Mouse (Mus musculus): ENCODE results near the gene Uba2. TPM values are rescaled to one million over a fixed set of nuclear protein-coding genes. Genes with fewer than 3 reads are reported as not detected.
A peak's percentile ranks its signal among the peaks of the same experiment; 100 is the strongest.
"Not testable (repeated sequence)": the region's sequence is repeated elsewhere in the genome, so short reads cannot be mapped to it uniquely, and the experiment has no call there.

Uba2 gene
- polyA plus RNA-seq, 1 experiment from 2014 or later: 256 TPM

DNA sequence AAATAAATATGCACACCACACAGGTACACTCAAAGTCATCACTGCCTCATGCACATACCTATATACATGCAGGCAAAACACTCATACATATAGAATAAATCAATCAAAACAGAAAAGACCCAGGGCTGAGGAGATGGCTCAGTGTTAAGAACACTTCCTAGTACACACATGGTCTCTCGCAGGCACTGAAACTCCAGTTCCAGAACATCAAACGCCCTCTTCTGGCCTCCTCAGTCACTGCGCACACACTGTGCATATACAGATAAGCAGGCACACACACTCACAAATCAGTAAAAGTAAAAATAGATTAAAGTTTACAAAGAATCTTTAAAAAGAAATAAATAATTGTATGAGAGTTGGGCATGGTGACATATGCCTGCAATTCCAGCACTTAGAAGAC lies 43.1 kb downstream of the Uba2 start:
- no peak for ATAC-seq (ENCODE audit: low FRiP score)
- WGBS: 76% methylated on average over 3 of the region's 3 CpGs

DNA sequence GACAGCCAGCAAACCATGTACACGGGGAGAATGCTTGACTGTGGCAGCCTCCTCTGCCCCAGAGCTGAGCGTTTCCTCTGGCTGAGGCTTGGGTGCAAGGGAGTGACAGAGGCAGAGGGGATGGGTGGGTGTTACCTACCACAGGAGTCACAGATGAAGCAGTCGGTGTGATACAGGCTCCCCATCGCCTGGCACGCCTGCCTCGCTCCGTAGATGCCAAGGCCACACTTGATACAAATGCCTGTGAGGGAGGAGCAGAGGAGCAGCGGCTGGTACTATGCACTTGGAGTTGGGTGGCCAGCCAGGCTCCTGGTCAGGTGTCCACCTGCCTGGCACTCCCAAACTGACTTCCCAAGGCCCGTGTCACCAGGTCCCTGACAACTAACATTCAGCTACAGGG lies 44.1 kb downstream of the Uba2 start:
- Histone ChIP-seq H3K9me3 (ENCODE audit: control insufficient read depth, low read length) (no peaks in the 10 kb centered on the region), H3K36me3 (ENCODE audit: control insufficient read depth, insufficient read depth, low read length) (no peaks in the 10 kb centered on the region), H3K4me1 (replicated peaks; ENCODE audit: control insufficient read depth, insufficient read depth, low read length) (no peaks in the 10 kb centered on the region), H3K9ac (ENCODE audit: low read depth, low read length) (no peak overlapping the region), H3K27me3 (ENCODE audit: control insufficient read depth, insufficient read depth, low read length) (no peaks in the 10 kb centered on the region), H3K4me3 (ENCODE audit: low read depth, low read length) (no peak overlapping the region), H3K27ac (ENCODE audit: low read depth, low read length) (no peak overlapping the region), H3K4me2 (replicated peaks; ENCODE audit: low read depth, low read length) (no peak overlapping the region)
- 95% methylated on average over 9 of the region's 9 CpGs for WGBS
- ATAC-seq (ENCODE audit: low FRiP score) (no peak), DNase-seq (ENCODE audit: low spot score) (no peak)

More for the DNA sequence above, 43.1 kb downstream of the Uba2 start:
- H3K27ac ChIP-seq (ENCODE audit: low read depth, low read length): no peak overlapping the region
- H3K36me3 ChIP-seq (ENCODE audit: control insufficient read depth, insufficient read depth, low read length): no peaks in the 10 kb centered on the region
- H3K4me1 ChIP-seq (replicated peaks; ENCODE audit: control insufficient read depth, insufficient read depth, low read length): no peaks in the 10 kb centered on the region
- no peak for DNase-seq (ENCODE audit: low spot score)
- no peak overlapping the region for H3K4me3 ChIP-seq (ENCODE audit: low read depth, low read length)
- no peak overlapping the region for H3K9ac ChIP-seq (ENCODE audit: low read depth, low read length)
- no peaks in the 10 kb centered on the region for H3K27me3 ChIP-seq (ENCODE audit: control insufficient read depth, insufficient read depth, low read length)
- no peaks in the 10 kb centered on the region for H3K9me3 ChIP-seq (ENCODE audit: control insufficient read depth, low read length)
- H3K4me2 ChIP-seq (replicated peaks; ENCODE audit: low read depth, low read length): no peak overlapping the region

DNA sequence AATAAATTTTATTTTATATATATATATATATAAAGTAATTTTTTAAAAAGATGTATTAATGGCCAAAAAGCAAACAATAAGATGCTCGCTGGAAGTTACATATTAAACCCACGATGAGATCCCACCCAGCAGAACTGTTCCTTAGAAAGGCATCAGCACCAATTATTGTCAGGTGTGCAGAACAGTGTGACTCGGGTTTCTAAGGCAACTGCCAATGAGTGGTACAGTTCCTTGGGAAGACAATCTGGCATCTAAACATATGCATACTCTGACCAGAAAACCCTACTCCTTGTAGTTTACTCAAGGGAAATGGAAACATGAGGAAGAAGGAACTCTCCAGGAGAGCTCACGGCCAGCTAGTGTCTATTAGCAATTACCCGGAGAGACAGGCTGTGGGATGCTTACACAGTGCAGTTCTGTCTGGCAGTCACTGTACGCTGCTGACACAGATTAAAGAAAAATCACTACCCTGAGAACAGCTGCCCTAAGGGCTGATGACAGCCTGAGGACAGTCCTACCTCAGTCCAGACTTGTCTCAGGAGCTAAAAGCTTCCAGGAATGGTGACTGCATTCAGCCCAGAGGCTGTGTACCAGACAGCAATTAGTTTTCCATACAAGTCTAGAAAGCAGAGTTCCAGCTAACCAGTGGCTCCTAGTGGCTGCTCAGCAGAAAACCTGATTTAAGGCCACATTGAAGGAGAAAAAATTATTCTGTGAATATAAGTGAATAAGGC lies 46.2 kb downstream of the Uba2 start:
- WGBS: 86% methylated on average over 6 of the region's 6 CpGs

DNA sequence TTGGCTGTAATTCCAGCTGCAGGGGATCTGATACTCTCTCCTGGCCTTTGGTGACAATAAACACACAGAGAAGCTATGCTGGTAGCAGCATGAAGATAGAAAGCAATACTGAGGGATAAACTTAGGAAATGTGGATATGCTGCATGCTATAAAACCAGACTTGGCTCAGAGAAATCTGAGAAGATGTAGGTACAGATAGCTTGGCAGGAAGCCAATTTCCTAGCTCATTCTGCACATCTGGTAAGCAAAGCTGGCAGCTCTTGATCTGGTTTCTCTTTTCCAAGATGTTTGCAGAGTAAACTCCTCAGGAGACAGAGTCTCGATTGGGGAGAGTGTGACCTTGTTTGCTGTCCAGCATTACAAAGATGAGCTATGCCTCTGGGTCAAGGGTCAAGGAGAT lies 48.8 kb downstream of the Uba2 start:
- not testable (repeated sequence) for H3K27ac ChIP-seq (ENCODE audit: low read depth, low read length); H3K9me3 ChIP-seq (ENCODE audit: control insufficient read depth, low read length); H3K27me3 ChIP-seq (ENCODE audit: control insufficient read depth, insufficient read depth, low read length); ATAC-seq (ENCODE audit: low FRiP score); H3K4me1 ChIP-seq (replicated peaks; ENCODE audit: control insufficient read depth, insufficient read depth, low read length); H3K9ac ChIP-seq (ENCODE audit: low read depth, low read length); DNase-seq (ENCODE audit: low spot score); H3K4me2 ChIP-seq (replicated peaks; ENCODE audit: low read depth, low read length); H3K4me3 ChIP-seq (ENCODE audit: low read depth, low read length); H3K36me3 ChIP-seq (ENCODE audit: control insufficient read depth, insufficient read depth, low read length)
- WGBS: 59% methylated on average over 1 of the region's 1 CpGs

More for the DNA sequence above, 46.2 kb downstream of the Uba2 start:
- Histone ChIP-seq H3K4me2 (replicated peaks; ENCODE audit: low read depth, low read length) (no peak overlapping the region), H3K36me3 (ENCODE audit: control insufficient read depth, insufficient read depth, low read length) (no peaks in the 10 kb centered on the region), H3K27me3 (ENCODE audit: control insufficient read depth, insufficient read depth, low read length) (no peaks in the 10 kb centered on the region), H3K9me3 (ENCODE audit: control insufficient read depth, low read length) (no peaks in the 10 kb centered on the region), H3K4me3 (ENCODE audit: low read depth, low read length) (no peak overlapping the region), H3K9ac (ENCODE audit: low read depth, low read length) (no peak overlapping the region), H3K4me1 (replicated peaks; ENCODE audit: control insufficient read depth, insufficient read depth, low read length) (no peaks in the 10 kb centered on the region), H3K27ac (ENCODE audit: low read depth, low read length) (no peak overlapping the region)
- DNase-seq (ENCODE audit: low spot score) (no peak), ATAC-seq (ENCODE audit: low FRiP score) (peak; percentile 26; the same call in 1 of the 2 replicates)

DNA sequence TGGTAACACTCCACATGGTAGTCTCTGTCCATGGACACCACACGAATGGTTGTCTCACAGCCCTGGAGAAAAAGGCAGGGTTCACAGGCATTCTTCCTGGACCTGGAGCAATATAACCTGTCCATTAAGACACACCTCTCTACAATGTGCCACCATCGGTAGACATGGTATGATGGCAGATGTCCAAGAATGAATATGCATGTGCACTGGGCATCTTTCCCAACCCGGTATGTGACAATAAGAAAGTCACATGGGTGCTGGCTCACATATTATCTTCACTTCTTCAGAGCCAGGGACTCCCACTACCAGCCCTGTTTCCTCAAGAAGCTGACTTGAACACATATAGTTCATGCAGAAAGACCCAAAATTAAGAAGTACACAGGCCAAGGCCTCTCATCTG lies 52.8 kb downstream of the Uba2 start:
- no peak overlapping the region for H3K27ac ChIP-seq (ENCODE audit: low read depth, low read length)
- H3K9ac ChIP-seq (ENCODE audit: low read depth, low read length): no peak overlapping the region
- no peaks in the 10 kb centered on the region for H3K27me3 ChIP-seq (ENCODE audit: control insufficient read depth, insufficient read depth, low read length)
- no peaks in the 10 kb centered on the region for H3K4me1 ChIP-seq (replicated peaks; ENCODE audit: control insufficient read depth, insufficient read depth, low read length)
- no peaks in the 10 kb centered on the region for H3K9me3 ChIP-seq (ENCODE audit: control insufficient read depth, low read length)
- H3K4me3 ChIP-seq (ENCODE audit: low read depth, low read length): no peak overlapping the region
- DNase-seq (ENCODE audit: low spot score) (no peak), ATAC-seq (ENCODE audit: low FRiP score) (no peak)
- 0 out of 2 replicates have a peak, but pooled peaks cover 3% of the 10 kb centered on the region for H3K36me3 ChIP-seq (ENCODE audit: control insufficient read depth, insufficient read depth, low read length)
- WGBS: 98% methylated on average over 3 of the region's 3 CpGs
- H3K4me2 ChIP-seq (replicated peaks; ENCODE audit: low read depth, low read length): no peak overlapping the region

DNA sequence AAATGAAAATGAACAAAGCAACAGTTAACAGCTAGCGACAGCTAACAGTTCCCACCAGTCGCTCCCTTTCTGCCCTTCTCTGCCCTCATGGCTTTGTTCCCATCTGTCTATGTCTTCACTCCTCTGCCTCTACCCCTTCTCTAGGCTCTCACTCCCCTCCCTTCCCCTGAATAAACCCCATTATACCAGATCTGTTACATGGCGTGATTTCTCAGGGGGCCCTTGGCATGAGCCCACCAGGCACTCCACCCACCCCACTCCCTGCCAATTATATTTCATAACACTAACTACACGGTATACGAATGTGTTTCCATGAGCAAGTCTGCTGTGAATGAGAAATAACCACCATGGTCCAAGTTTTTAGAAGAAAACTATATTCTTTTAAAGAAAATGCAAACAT lies 60.2 kb downstream of the Uba2 start:
- Histone ChIP-seq H3K9me3 (ENCODE audit: control insufficient read depth, low read length) (no peaks in the 10 kb centered on the region), H3K36me3 (ENCODE audit: control insufficient read depth, insufficient read depth, low read length) (0 out of 2 replicates have a peak, but pooled peaks cover 2% of the 10 kb centered on the region), H3K4me2 (replicated peaks; ENCODE audit: low read depth, low read length) (no peak overlapping the region), H3K4me1 (replicated peaks; ENCODE audit: control insufficient read depth, insufficient read depth, low read length) (no peaks in the 10 kb centered on the region), H3K27ac (ENCODE audit: low read depth, low read length) (no peak overlapping the region), H3K4me3 (ENCODE audit: low read depth, low read length) (no peak overlapping the region), H3K9ac (ENCODE audit: low read depth, low read length) (no peak overlapping the region), H3K27me3 (ENCODE audit: control insufficient read depth, insufficient read depth, low read length) (no peaks in the 10 kb centered on the region)
- WGBS: 90% methylated on average over 5 of the region's 5 CpGs
- DNase-seq (ENCODE audit: low spot score) (no peak), ATAC-seq (ENCODE audit: low FRiP score) (no peak)

DNA sequence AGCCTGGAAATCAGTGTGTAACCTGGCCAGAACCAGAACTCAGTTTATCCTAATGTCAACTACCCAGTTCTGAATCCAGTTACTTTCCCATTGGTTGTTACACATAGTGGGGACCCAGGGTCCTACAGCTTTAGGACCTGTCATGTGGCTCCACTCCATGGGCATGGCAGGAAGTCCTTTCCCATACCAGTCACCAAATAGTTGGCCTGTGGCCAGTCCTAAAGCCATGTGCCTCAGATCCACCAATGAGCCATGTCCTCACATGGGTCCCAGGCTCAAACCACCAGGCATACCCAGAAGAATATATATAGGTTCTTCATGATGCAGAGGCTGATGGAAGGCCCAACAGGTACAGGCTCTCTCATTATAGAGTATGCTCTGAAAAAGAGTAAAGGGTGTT lies 68.1 kb downstream of the Uba2 start:
- DNase-seq (ENCODE audit: low spot score) (no peak), ATAC-seq (ENCODE audit: low FRiP score) (no peak)
- H3K4me2 ChIP-seq (replicated peaks; ENCODE audit: low read depth, low read length): no peak overlapping the region
- H3K27me3 ChIP-seq (ENCODE audit: control insufficient read depth, insufficient read depth, low read length): no peaks in the 10 kb centered on the region
- no peaks in the 10 kb centered on the region for H3K9me3 ChIP-seq (ENCODE audit: control insufficient read depth, low read length)
- no peak overlapping the region for H3K4me3 ChIP-seq (ENCODE audit: low read depth, low read length)
- no peaks in the 10 kb centered on the region for H3K4me1 ChIP-seq (replicated peaks; ENCODE audit: control insufficient read depth, insufficient read depth, low read length)
- no peak overlapping the region for H3K27ac ChIP-seq (ENCODE audit: low read depth, low read length)
- no peaks in the 10 kb centered on the region for H3K36me3 ChIP-seq (ENCODE audit: control insufficient read depth, insufficient read depth, low read length)
- H3K9ac ChIP-seq (ENCODE audit: low read depth, low read length): no peak overlapping the region

DNA sequence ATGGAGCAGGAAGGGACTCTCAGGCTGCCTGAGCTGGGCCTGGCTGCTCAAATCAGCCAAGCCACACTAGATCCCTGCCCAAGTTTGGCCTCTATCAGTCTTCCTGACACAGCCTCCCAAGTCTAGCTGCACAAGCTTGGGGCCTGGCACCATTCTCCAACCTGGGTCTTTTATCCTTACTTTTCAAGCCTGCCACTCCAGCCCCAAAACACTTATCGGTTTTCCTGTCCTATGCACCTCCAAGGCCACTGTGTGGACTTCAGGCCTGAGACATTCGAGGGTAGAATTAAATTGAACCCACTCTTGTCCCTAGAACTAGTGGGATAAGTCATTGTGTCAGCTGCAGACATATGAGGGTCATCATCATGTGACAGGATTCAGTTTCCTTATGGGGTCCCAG lies 69.4 kb downstream of the Uba2 start:
- Histone ChIP-seq H3K9me3 (ENCODE audit: control insufficient read depth, low read length) (no peaks in the 10 kb centered on the region; the same call in 1 of the 2 replicates), H3K9ac (ENCODE audit: low read depth, low read length) (no peak overlapping the region), H3K4me3 (ENCODE audit: low read depth, low read length) (no peak overlapping the region), H3K36me3 (ENCODE audit: control insufficient read depth, insufficient read depth, low read length) (no peaks in the 10 kb centered on the region), H3K27me3 (ENCODE audit: control insufficient read depth, insufficient read depth, low read length) (no peaks in the 10 kb centered on the region), H3K27ac (ENCODE audit: low read depth, low read length) (no peak overlapping the region), H3K4me1 (replicated peaks; ENCODE audit: control insufficient read depth, insufficient read depth, low read length) (no peaks in the 10 kb centered on the region), H3K4me2 (replicated peaks; ENCODE audit: low read depth, low read length) (no peak overlapping the region)
- 76% methylated on average over 2 of the region's 2 CpGs for WGBS
- ATAC-seq (ENCODE audit: low FRiP score) (no peak), DNase-seq (ENCODE audit: low spot score) (no peak)

DNA sequence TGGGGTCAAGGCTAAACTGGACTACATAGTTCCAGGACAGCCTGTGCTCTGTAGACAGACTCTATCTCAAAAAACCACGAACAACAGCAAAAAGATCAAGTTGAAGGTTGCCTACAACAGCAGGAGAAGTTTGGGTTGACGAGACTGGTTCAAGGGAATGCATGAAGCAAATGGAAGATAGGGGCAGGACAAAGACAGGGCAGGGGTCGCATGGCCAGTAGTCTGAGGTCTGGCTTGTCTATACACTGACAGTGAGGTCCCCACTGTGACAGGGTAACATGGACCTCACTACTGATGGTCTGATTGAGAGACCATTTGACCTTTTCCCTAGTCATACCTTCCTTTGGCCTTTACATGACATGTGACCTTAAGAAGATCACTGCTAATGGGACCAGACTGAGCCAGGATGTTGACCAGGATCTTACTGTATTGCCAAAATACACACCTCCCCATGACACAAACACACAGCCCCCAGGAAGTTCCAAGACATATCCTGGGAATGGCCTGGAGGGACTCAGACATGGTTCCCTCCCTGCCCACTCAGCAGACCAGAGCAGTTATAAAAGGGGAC lies 74.4 kb downstream of the Uba2 start, which contains the start of gene Scgb1b30:
Gene Scgb1b30, plus strand, starts transcription at position 521 of the 571 bp plus-strand sequence.
- Histone ChIP-seq H3K27ac (ENCODE audit: low read depth, low read length) (no peak within 1 kb of the TSS), H3K27me3 (ENCODE audit: control insufficient read depth, insufficient read depth, low read length) (no peaks in the 10 kb centered on the region), H3K4me1 (replicated peaks; ENCODE audit: control insufficient read depth, insufficient read depth, low read length) (no peaks in the 10 kb centered on the region), H3K4me2 (replicated peaks; ENCODE audit: low read depth, low read length) (no peak within 1 kb of the TSS), H3K4me3 (ENCODE audit: low read depth, low read length) (no peak within 1 kb of the TSS), H3K9ac (ENCODE audit: low read depth, low read length) (no peak within 1 kb of the TSS), H3K36me3 (ENCODE audit: control insufficient read depth, insufficient read depth, low read length) (no peaks in the 10 kb centered on the region), H3K9me3 (ENCODE audit: control insufficient read depth, low read length) (no peaks in the 10 kb centered on the region; the same call in 1 of the 2 replicates)
- 83% methylated on average over 3 of the region's 3 CpGs for WGBS
- ATAC-seq (ENCODE audit: low FRiP score): no peak
- DNase-seq (ENCODE audit: low spot score): no peak

All from hindbrain, embryonic 11.5 days (tissue).